Mouse (Mus musculus) kidney, postnatal 4 days (tissue): ENCODE results near the gene Gas7.

Experiments used
- DNase-seq, 2 experiments: peaks; one replicate each; pipeline ENCODE4 v3.0.0; 2021; ENCODE audit warnings: mixed read lengths in 2 of 2

Gene Gas7

GRCm38 (mm10) chr11:67627179-67627578, 171.9 kb downstream of the Gas7 start:
- no peak for DNase-seq

GRCm38 (mm10) chr11:67628522-67628921, 173.3 kb downstream of the Gas7 start:
- peak in 1 of 2 experiments; percentile 68 for DNase-seq

GRCm38 (mm10) chr11:67632906-67633305, 177.7 kb downstream of the Gas7 start:
- DNase-seq, result no peak

GRCm38 (mm10) chr11:67633620-67634229, 178.5 kb downstream of the Gas7 start:
- no peak for DNase-seq

GRCm38 (mm10) chr11:67636201-67636600, 181.0 kb downstream of the Gas7 start:
- no peak for DNase-seq

GRCm38 (mm10) chr11:67636905-67637586, 181.8 kb downstream of the Gas7 start:
- DNase-seq, result no peak

GRCm38 (mm10) chr11:67638401-67638800, 183.2 kb downstream of the Gas7 start:
- no peak for DNase-seq

GRCm38 (mm10) chr11:67640299-67640698, 185.1 kb downstream of the Gas7 start:
- DNase-seq, result no peak

- DNase-seq, result no peak
Measured at GRCm38 (mm10) chr11:67642421-67642820, 187.2 kb downstream of the Gas7 start.

GRCm38 (mm10) chr11:67642835-67643234, 187.6 kb downstream of the Gas7 start:
- no peak for DNase-seq

GRCm38 (mm10) chr11:67643465-67643864, 188.2 kb downstream of the Gas7 start:
- no peak for DNase-seq

GRCm38 (mm10) chr11:67644632-67645149, 189.5 kb downstream of the Gas7 start:
- peak in 1 of 2 experiments; percentile 23 for DNase-seq

- DNase-seq, result peak; percentile 84 to 87
Measured at GRCm38 (mm10) chr11:67647745-67648144, 192.5 kb downstream of the Gas7 start.

- peak; percentile 13 to 43 for DNase-seq
Measured at GRCm38 (mm10) chr11:67648651-67649407, 193.6 kb downstream of the Gas7 start.

GRCm38 (mm10) chr11:67649971-67650707, 194.9 kb downstream of the Gas7 start:
- peak; percentile 26 to 37 for DNase-seq

GRCm38 (mm10) chr11:67651731-67652130, 196.5 kb downstream of the Gas7 start:
- no peak for DNase-seq

- DNase-seq, result peak; percentile 63 to 74
Measured at GRCm38 (mm10) chr11:67652194-67652892, 197.1 kb downstream of the Gas7 start.

GRCm38 (mm10) chr11:67652893-67653255, 197.6 kb downstream of the Gas7 start:
- no peak for DNase-seq

GRCm38 (mm10) chr11:67653521-67654090, 198.4 kb downstream of the Gas7 start:
- DNase-seq, result no peak

- DNase-seq, result no peak
Measured at GRCm38 (mm10) chr11:67654514-67654913, 199.3 kb downstream of the Gas7 start.

GRCm38 (mm10) chr11:67655236-67655959, 200.2 kb downstream of the Gas7 start:
- no peak for DNase-seq
